Mouse (Mus musculus): Measurements from ENCODE around the gene E030018B13Rik.

E030018B13Rik gene

GRCm38 (mm10) chr7:63916268-63916907 lies at the start of gene E030018B13Rik:
Gene E030018B13Rik (plus strand): TSS chr7:63916857.
- DNase-seq (ENCODE audit: low spot score): no peak

- no peak for DNase-seq (ENCODE audit: low spot score)
Observed at GRCm38 (mm10) chr7:63868356-63868918, 48.2 kb upstream of the E030018B13Rik start.

GRCm38 (mm10) chr7:63871698-63872097 lies 45.0 kb upstream of the E030018B13Rik start:
- no peak for DNase-seq (ENCODE audit: low spot score)

GRCm38 (mm10) chr7:63873880-63874279 lies 42.8 kb upstream of the E030018B13Rik start:
- no peak for DNase-seq (ENCODE audit: low spot score)

GRCm38 (mm10) chr7:63875686-63876085 lies 41.0 kb upstream of the E030018B13Rik start:
- DNase-seq (ENCODE audit: low spot score): no peak

GRCm38 (mm10) chr7:63876640-63877039 lies 40.0 kb upstream of the E030018B13Rik start:
- no peak for DNase-seq (ENCODE audit: low spot score)

- DNase-seq (ENCODE audit: low spot score): no peak
Observed at GRCm38 (mm10) chr7:63877610-63878009, 39.0 kb upstream of the E030018B13Rik start.

GRCm38 (mm10) chr7:63879583-63879982 lies 37.1 kb upstream of the E030018B13Rik start:
- DNase-seq (ENCODE audit: low spot score): peak; percentile 11

- no peak for DNase-seq (ENCODE audit: low spot score)
Observed at GRCm38 (mm10) chr7:63882739-63883138, 33.9 kb upstream of the E030018B13Rik start.

GRCm38 (mm10) chr7:63885025-63885424 lies 31.6 kb upstream of the E030018B13Rik start:
- DNase-seq (ENCODE audit: low spot score): no peak

GRCm38 (mm10) chr7:63887034-63887551 lies 29.6 kb upstream of the E030018B13Rik start:
- DNase-seq (ENCODE audit: low spot score): peak; percentile 25

- no peak for DNase-seq (ENCODE audit: low spot score)
Observed at GRCm38 (mm10) chr7:63887602-63888123, 29.0 kb upstream of the E030018B13Rik start.

- DNase-seq (ENCODE audit: low spot score): no peak
Observed at GRCm38 (mm10) chr7:63888674-63889073, 28.0 kb upstream of the E030018B13Rik start.

- no peak for DNase-seq (ENCODE audit: low spot score)
Observed at GRCm38 (mm10) chr7:63889116-63889975, 27.3 kb upstream of the E030018B13Rik start.

GRCm38 (mm10) chr7:63891488-63892075 lies 25.1 kb upstream of the E030018B13Rik start:
- no peak for DNase-seq (ENCODE audit: low spot score)

GRCm38 (mm10) chr7:63893201-63893600 lies 23.5 kb upstream of the E030018B13Rik start:
- no peak for DNase-seq (ENCODE audit: low spot score)

- no peak for DNase-seq (ENCODE audit: low spot score)
Observed at GRCm38 (mm10) chr7:63893729-63894128, 22.9 kb upstream of the E030018B13Rik start.

- no peak for DNase-seq (ENCODE audit: low spot score)
Observed at GRCm38 (mm10) chr7:63894662-63895061, 22.0 kb upstream of the E030018B13Rik start.

GRCm38 (mm10) chr7:63895223-63895622 lies 21.4 kb upstream of the E030018B13Rik start:
- DNase-seq (ENCODE audit: low spot score): no peak

- no peak for DNase-seq (ENCODE audit: low spot score)
Observed at GRCm38 (mm10) chr7:63896276-63896967, 20.2 kb upstream of the E030018B13Rik start.

GRCm38 (mm10) chr7:63896968-63897468 lies 19.6 kb upstream of the E030018B13Rik start:
- DNase-seq (ENCODE audit: low spot score): peak; percentile 75

All from adipocyte (in vitro differentiated cells).